Mouse (Mus musculus) urinary bladder, postnatal 14 days (tissue): Measurements from ENCODE around the gene Gm10382.
A peak's percentile ranks its signal among the peaks of the same experiment; 100 is the strongest.
"Not testable (repeated sequence)": the region's sequence is repeated elsewhere in the genome, so short reads cannot be mapped to it uniquely, and the experiment has no call there.

Experiments used
- DNase-seq: peaks from one replicate; pipeline ENCODE4 v3.0.0; 2021; ENCODE audit warnings: low spot score

Gene Gm10382

DNA sequence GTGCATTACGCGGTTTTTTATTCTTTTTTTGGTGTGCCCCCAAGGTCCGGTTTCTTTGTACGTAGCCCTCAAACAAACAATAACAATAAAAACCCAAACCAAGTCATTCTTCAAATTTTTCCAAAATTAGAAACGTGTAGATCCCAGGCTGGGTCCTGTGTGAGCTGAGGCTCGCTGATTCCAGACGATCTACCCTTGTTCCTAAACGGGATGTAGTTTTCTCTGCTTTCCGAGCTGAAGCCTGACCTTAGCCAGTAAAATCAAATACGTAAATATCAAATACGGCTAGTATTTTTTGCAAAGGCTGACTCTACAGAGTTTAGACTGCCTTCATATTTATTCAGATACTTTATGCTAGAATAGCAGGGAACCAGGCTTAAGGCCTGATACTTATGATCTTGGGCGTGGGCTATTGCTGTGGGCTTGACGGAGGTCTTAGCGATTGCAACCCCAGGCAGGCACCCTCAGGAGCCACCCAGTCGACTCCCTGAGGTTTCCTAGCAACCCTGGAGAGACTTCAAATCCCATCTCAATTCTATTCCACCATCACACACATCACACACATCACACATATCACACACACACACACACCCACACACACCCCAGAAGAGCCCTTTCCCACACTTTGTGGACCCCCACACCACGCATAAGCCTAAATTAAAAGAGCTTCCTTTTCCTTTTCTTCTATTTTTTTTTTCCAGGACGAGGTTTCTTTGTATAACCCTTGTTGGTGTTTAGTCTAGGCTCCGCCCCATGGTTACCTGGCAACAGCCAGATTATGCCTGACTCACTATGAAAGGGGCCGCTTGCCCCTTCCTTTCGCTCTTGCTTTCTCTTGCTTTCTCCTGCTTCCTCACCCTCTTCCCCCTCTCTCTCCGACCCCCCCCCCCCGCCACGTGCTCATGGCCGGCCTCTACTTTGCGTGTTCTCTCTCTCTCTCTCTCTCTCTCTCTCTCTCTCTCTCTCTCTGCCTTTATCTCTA is 4.8 kb downstream of the Gm10382 start:
- peak; percentile 88 for DNase-seq

DNA sequence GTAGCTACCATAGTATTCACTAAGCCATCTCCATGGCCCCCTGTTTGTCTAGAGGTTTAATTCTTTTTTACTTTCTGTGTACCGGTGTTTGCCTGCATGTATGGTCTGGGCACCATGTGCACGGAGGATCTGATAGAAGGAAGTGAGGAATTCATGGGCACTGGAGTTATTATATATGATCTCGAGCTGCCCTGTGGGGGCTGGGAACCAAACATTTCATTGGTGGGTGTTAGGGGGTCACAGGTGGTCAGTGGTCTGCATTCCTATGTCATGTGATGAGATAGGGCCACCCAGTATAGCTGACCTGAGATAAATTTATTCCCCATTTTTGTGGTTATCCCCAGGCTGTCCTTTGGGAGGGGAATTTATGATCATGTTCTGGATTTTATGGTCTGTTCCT is 5.9 kb downstream of the Gm10382 start:
- no peak for DNase-seq

- DNase-seq: peak; percentile 57
These were observed 11.8 kb downstream of the Gm10382 start for GRCm38 (mm10) chr5:125400903-125401302.

- DNase-seq: no peak
These were observed 13.4 kb downstream of the Gm10382 start for GRCm38 (mm10) chr5:125402476-125402875.

DNA sequence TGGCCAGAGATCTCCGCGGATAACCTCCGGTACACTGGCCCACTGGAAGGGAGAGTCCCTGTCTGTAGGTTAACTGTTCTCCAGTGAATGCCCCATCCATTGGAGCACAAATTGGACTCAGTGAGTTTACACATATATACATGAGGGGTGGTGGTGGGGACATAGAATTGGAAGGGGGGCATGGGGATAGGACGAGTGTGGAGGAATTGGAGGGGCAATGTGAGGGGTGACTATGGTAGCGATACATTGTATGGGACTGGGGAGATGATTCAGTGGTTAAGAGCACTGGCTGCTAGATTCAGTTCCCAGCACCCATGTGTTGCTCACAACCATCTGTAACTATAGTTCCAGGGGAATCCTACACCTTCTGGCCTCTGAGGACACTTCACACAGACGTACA is 13.9 kb downstream of the Gm10382 start:
- no peak for DNase-seq

DNA sequence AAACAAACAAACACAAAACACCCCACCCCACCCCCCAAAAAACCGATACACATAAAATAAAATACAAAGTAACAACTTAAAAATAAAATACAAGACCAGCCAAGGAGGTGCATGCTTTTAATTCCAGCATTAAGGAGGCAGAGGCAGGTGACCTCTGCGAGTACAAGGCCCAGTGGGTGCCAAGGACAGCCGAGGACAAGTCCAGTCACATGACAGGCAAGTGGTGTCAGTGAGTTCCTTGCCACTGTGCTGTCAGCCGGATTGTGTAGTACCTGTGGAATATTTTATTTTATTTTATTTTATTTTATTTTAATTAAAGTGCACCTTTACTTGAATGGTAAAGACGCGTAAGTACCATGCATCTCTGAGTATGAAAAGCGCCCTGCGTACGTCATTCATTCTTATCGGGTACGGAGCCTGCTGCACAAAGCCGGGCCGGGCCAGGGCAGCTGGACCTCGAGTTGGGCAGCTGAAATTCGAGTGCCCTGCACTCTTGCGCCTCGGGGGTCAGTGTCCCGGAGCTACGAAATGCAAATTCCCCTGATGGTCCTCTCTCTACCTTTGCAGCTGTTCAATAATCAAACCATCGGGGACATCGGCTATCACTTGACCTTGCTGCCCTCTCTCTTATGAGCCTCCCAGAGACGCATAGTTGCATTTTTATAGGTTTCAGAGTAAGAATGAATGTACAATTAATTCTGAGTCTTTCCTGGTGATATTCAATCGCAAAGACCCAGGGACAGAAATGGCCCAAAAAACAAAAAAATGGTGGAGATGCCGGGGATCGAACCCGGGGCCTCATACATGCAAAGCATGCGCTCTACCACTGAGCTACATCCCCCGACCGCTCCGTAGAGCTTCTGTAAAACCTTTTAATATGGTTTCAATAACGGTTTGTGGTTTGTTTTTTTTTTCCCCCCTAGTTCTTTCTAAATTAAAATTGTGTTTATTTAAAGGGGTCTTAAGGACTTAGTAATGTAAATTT is 14.7 kb downstream of the Gm10382 start:
- DNase-seq: peak; percentile 63

GRCm38 (mm10) chr5:125404536-125404902 is 15.4 kb downstream of the Gm10382 start:
- DNase-seq: no peak

- peak; percentile 50 for DNase-seq
These were observed 15.9 kb downstream of the Gm10382 start for GRCm38 (mm10) chr5:125404903-125405545.

- peak; percentile 87 for DNase-seq
These were observed 16.6 kb downstream of the Gm10382 start for GRCm38 (mm10) chr5:125405546-125406248.

- DNase-seq: peak; percentile 79
These were observed 17.3 kb downstream of the Gm10382 start for GRCm38 (mm10) chr5:125406322-125407016.

GRCm38 (mm10) chr5:125407020-125407830 is 18.1 kb downstream of the Gm10382 start:
- DNase-seq: no peak

GRCm38 (mm10) chr5:125407910-125408575 is 18.9 kb downstream of the Gm10382 start:
- DNase-seq: no peak

DNA sequence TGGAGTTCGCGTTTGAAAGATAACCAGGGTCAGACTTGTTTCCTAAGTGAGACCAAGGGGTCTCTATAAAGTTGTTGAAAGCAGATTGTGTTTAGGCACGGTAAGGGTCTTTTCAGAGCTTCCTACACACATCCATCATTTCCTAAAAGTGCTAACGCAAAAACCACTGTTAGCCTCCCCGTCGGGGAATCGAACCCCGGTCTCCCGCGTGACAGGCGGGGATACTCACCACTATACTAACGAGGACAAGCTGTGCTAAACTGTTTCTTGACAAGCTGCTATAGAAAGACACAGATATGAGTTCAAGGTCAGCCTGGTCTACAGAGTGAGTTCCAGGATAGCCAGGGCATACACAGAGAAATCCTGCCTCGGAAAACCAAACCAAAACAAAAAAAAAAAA is 19.7 kb downstream of the Gm10382 start:
- DNase-seq: peak; percentile 80

DNA sequence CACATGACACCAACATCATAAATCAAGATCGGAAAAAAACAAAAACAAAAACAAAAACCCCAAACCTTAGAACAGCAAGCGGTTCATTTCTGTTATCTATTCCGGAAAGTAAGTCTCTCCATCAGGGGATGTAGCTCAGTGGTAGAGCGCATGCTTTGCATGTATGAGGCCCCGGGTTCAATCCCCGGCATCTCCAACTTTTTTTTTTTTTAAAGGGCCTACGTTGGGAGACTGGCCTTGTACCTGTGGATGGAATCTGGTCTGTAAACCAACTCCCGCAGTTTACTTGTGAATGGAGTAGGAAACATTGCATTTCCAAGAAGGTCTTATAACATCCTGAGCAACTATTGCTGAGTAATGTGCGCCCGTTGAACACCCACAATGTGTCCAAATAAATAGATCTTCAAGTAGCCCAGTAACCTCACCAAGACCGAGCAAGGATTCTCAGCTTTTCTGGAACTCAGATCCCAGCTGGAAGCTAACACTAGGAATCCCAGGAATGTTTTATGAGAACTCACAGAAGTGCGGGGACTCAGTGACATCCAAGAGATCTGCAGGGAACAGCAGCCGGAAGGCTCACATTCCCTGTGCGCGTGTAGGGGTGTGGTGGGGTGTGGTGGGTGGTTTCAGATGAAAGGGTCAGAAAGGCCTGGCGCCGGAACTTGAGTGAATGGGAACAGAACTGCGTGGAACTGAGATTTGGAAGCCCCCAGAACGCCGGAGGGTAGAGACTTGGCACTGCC is 20.4 kb downstream of the Gm10382 start:
- no peak for DNase-seq

DNA sequence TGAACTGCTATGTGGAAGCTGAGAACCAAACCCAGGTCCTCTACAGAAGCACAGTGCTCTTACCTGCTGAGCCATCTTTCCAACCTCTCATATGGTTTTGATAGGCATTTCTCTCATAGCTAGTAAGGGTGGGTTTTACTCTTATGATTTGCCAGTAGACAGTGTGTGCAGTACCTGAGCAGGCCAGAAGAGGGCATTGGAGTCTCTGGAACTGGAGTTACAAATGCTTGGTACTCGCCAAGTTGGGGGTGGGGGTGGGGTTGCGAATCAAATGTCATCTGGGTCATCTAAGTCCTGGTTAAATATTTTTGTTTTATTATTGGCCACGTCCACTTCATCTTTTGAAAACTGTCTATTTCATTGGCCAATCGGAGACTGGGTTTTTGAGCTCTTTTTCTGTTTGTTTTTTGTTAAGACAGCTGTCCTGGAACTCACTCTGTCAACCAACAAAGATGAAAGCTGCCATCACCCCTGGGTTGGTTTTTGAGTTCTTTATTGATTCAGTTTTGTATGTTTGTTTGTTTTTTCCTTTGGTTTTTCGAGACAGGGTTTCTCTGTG is 22.9 kb downstream of the Gm10382 start:
- DNase-seq: peak; percentile 64

- not testable (repeated sequence) for DNase-seq
These were observed 23.4 kb downstream of the Gm10382 start for GRCm38 (mm10) chr5:125412536-125412935.

DNA sequence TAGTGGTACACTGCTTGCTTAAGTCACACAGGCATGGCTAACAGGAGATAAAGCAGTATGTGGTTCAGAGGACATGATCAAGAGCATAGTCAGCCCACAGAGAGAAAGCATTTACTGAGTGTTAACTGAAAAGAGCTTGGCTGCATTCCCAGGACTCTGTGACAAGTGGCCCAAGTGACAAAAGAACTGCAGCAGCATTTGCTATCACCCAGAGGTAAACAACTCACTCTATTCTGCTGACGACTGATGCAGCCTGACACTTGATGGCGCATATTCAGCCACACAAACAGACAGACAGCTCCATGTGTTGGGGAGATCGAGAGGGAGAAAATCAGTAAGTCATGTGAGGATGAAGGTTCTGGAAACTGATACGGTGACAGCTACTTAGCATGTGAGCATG is 24.6 kb downstream of the Gm10382 start:
- DNase-seq: no peak

GRCm38 (mm10) chr5:125416183-125416582 is 27.1 kb downstream of the Gm10382 start:
- DNase-seq: no peak
